Mouse (Mus musculus): Measurements from ENCODE around the gene Rara.

Gene Rara

DNA sequence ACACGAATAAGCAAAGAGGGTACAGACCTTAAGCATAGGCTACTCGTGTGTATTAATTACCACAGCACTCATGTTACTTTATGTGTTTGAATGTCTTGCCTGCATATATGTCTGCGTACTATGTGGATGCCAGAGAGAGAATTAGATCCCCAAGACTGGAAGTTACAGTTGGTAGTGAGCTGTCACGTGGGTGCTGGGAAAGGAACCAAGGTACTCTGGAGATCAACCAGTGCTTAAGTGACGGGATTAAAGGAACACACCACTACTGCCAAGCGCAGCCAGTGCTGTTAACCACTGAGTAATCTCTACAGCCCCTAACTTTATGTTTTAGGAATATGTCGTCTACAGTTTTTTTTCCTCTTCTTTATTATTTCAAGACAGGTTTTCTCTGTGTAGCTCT lies 68.4 kb downstream of the Rara start:
- no peak for DNase-seq (ENCODE audit: low spot score in 2 of 2)

DNA sequence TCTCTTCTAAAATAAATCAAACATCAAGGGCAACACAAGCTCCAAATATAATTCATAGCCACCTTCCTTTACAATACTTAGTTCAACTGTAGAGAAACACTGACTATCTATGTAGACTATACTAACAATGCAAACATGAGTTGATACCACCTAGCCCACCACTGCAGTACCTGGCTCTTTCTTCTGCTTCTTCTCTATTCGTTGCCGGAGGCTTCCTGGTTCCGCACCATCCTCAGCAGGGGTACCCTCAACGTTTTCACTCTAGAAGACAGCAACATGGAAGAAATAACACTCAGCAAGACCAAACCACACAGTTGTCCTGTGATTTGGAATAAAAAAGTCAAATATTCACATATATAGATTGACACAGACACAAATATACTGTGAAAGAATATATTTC lies 70.0 kb downstream of the Rara start:
- no peak for DNase-seq (ENCODE audit: low spot score in 2 of 2)

DNA sequence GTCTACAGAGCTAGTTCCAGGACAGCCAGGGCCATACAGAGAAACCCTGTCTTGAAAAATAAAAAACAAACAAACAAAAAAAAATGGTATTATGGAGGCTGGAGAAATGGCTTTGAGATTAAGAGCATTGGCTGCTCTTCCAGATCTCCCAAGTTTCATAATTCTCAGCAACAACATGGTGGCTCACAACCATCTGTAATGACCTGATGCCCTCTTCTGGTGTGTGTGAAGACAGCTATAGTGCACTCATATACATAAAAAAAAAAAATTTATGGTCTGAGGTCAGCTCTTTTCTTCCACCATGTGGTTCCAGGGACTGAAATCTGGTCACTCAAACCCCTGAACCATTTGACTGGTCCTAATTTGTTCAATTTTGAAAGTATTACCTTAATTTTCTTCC lies 71.2 kb downstream of the Rara start:
- DNase-seq (ENCODE audit: low spot score in 2 of 2): no peak

DNA sequence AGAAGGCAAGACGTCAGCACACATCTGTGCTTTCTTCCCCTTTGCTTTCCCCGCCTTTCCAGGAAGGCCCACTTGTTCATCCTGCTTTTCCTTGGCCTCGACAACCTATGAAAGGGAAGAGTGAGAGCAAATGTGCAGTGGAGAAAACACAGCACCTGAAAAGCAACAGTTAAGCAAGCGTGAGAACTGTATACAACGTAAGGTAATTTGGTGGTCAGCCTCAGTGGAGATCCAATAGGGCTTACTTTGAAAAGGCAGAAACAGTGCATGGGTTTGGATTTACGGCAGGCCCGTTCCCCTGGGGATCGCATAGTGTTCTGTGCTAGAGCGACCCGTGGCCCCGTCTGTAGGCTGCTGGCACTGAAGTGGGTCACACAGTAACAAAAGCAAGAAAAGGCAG lies 71.6 kb downstream of the Rara start:
- no peak for DNase-seq (ENCODE audit: low spot score in 2 of 2)

DNA sequence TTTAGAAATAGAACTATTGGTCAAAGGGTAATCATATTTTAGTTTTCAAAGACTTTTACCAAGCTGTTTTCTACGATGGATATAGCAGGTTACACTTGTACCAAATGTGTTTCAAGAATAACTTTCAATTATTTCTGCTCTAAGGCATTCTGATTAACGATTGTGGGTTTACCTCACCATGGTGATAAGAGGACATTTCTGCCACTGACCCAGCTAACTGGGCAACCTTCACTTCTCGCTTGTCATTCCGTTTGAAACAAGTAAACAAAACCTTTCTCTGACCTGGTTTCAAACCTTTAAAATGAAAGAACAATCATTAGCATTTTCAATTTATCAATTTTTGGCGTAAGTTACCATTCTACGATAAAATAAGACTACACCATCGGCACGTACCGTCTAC lies 79.2 kb downstream of the Rara start:
- no peak for DNase-seq (ENCODE audit: low spot score in 2 of 2)

DNA sequence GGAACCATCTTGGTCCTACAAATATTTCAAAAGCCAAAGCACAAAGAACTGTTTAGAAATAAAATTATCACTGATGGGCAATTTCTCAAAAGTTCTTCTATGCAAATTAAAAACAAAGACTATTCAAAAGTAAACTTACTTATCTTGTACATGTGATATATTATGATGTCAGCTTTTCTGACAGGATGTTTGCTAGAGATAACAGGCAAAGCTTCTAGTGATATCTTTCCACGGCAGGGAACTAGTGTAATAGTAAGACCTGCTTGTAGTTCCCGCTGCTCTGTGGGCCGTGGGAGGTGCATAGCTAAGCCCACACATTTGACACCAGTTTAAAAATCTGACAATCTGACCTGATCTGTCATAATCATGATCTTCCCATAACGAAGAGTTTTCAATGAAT lies 82.5 kb downstream of the Rara start:
- DNase-seq (ENCODE audit: low spot score in 2 of 2): no peak

DNA sequence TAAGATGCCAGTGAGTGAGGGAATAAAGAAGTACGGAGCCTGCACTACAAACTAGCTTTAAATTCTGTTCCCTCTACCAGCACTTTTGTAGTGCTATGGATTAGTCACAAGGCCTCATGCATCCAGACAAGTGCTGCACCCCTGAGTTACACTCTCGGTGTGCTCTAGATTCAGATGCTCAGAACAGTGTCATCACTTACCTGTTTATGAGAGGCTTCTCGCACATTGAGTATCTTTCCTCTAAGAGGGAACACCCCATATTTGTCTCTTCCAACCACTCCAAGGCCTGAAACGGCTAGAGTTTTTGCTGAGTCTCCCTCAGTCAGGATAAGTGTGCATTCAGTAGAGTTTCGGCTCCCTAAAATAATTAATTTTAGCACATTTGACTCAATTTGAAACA lies 83.1 kb downstream of the Rara start:
- no peak for DNase-seq (ENCODE audit: low spot score in 2 of 2)

DNA sequence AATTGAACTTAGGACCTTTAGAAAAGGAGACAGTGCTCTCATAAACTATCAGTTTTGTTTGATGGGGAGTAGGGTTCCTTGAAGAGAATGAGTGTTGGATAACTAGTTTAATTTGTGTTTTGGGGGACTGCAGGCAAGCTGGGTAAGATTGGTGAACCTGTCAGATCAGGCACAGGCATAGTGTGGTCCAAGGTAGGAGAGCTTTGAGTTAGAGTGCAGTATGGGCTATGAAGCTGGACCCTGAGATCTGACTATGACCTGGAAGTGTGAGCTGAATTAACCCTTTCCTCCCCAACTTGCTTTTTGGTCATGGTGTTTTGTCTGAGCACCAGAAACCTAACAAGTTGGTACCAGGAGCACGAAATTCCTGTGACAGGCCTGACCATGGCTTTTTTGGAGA lies 86.2 kb downstream of the Rara start:
- no peak for DNase-seq (ENCODE audit: low spot score in 2 of 2)

DNA sequence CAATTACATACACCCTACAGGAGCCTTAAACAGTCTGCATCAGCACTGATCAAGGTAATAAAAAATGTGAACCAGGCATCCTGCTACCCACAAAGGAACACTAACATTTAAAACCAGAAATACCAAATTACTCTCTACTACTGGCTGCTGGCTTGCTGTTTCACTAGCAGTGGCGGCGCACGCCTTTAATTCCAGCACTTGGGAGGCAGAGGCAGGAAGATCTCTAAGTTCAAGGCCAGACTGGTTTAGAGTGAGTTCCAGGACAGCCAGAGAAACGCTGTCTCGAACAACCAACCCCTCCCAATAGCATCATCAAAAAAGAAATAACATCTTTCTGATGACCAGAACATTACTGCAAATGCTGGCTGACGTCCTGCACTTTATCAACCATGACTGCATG lies 92.2 kb downstream of the Rara start:
- no peak for DNase-seq (ENCODE audit: low spot score in 2 of 2)

DNA sequence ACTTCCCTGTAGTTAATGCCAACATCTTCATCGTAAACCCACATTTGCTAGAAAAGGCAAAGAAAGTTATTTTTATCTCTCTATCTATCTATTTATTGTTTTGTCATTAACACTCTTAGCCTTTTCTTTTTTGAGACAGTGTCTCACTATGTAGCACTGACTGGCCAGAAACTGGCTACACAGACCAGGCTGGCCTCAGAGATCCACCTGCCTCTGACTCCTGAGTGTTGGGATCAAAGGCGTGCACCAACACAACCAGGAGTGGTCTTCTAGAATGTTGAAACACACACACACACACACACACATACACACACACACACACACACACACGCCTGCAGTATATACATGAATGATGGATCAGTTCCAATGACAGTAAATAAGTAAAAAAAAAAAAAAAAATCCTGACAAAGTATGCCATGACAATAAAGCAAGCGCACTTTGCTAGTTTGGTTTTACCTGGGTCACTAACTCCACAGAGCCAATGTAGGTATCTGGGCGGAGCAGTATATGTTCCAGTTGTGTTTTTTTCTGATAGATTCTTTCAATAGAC lies 94.8 kb downstream of the Rara start:
- DNase-seq (ENCODE audit: low spot score in 2 of 2): no peak

DNA sequence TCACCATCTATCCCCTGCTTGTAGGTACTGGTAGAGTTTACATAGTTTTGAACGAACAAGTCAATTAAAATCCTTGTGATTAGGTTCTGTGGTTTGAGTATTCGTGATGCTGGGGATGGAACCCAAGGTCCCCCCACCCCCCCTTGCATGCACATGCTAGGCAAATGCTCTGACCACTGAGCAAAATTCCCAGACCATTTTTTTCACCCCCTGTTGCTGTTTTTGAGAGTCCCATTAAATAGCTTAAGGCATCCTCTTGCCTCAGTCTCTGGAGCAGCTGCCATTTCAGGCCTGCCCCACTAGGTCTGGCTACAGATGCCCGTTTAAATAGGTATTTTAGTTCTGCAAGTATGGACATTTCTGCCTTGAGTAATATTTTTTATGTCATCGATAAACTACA lies 95.5 kb downstream of the Rara start:
- DNase-seq (ENCODE audit: low spot score in 2 of 2): no peak

DNA sequence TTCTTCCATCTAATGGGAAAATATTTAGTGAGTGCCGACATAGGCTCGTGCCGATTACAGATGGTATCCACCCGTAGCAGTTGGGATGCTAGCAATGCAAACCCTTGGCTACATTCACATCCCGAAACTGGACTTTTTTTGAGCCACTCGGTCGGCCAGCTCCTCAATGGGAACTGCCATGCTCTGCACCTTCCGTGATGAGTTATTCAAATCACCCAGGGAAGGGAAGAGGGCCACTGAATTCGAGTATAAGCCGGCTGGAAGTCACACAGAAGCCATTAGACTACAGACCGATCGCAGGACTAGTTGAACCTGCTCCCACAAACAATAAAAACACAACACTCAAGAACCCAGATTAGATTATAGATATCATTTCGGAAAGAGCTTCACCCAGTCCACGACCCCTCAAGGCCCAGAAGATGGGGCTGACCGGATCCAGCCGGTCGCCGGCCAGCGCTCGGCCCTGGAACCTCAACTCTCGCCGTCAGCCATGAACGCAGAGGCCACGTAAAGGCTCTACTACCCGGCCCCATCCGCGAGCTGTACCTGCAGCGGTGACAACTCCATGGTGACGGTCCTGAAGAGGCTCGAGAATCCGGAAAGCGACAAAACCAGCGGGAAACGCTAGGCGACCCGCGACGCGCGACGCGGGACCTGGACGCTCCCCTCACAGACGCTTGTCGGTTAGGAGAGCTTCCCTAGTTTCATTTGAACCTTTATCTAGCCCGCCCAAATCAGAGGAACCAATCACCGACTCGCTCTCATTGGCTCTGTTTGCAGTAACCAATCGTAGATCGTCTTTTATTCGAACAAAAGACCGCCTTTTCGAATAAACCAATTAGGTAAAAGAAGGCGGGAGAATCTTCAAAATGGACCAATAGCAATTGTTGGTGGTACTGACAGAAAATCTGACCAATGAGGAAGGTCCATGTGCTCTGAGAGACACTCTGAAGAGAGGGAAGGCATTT lies 96.2 kb downstream of the Rara start, which contains the start of gene Top2a:
Gene Top2a, minus strand, starts transcription at position 690 of the 968 bp plus-strand sequence.
- peak; percentile 90 to 93 for DNase-seq (ENCODE audit: low spot score in 2 of 2)
